Mouse (Mus musculus): ENCODE measurements at regions not wholly inside any gene's neighbourhood (a gene's known extent, or its start where the extent isn't known, plus 50 kb on each side); places are given as distances from the start of the nearest gene placed in this dataset.

- Histone ChIP-seq H3K4me3 (ENCODE audit: low read depth, low read length) (no peak overlapping the region), H3K27me3 (ENCODE audit: insufficient read depth, low read length) (no peaks in the 10 kb centered on the region), H3K4me1 (ENCODE audit: insufficient read depth) (no peaks in the 10 kb centered on the region), H3K4me2 (ENCODE audit: low read depth) (no peak overlapping the region), H3K9me3 (ENCODE audit: low read length) (no peaks in the 10 kb centered on the region), H3K9ac (no peak overlapping the region), H3K27ac (ENCODE audit: low read depth, low read length) (no peak overlapping the region), H3K36me3 (ENCODE audit: insufficient read depth) (no peaks in the 10 kb centered on the region)
- no peak for TF ChIP-seq CTCF (IDR thresholded peaks at IDR 0.05; ENCODE audit: low read depth)
- DNase-seq (no peak), ATAC-seq (no peak)
- 78% methylated on average over 1 of the region's 1 CpGs for WGBS
Observed at GRCm38 (mm10) chr12:54479841-54480240, 176.5 kb downstream of the Sptssa start.

GRCm38 (mm10) chr12:54472881-54473280 is 183.5 kb downstream of the Sptssa start:
- Histone ChIP-seq H3K4me3 (ENCODE audit: low read depth, low read length) (no peak overlapping the region), H3K4me2 (ENCODE audit: low read depth) (no peak overlapping the region), H3K9ac (no peak overlapping the region), H3K4me1 (ENCODE audit: insufficient read depth) (no peaks in the 10 kb centered on the region), H3K27ac (ENCODE audit: low read depth, low read length) (no peak overlapping the region), H3K36me3 (ENCODE audit: insufficient read depth) (no peaks in the 10 kb centered on the region), H3K27me3 (ENCODE audit: insufficient read depth, low read length) (no peaks in the 10 kb centered on the region), H3K9me3 (ENCODE audit: low read length) (no peaks in the 10 kb centered on the region)
- ATAC-seq = no peak
- TF ChIP-seq CTCF (IDR thresholded peaks at IDR 0.05; ENCODE audit: low read depth) = no peak
- WGBS = 95% methylated on average over 5 of the region's 5 CpGs
- no peak for DNase-seq

- Histone ChIP-seq H3K27me3 (ENCODE audit: insufficient read depth, low read length) (no peaks in the 10 kb centered on the region), H3K4me2 (ENCODE audit: low read depth) (no peak overlapping the region), H3K4me3 (ENCODE audit: low read depth, low read length) (no peak overlapping the region), H3K4me1 (ENCODE audit: insufficient read depth) (no peaks in the 10 kb centered on the region), H3K9me3 (ENCODE audit: low read length) (no peaks in the 10 kb centered on the region), H3K36me3 (ENCODE audit: insufficient read depth) (no peaks in the 10 kb centered on the region), H3K27ac (ENCODE audit: low read depth, low read length) (no peak overlapping the region), H3K9ac (no peak overlapping the region)
- ATAC-seq = no peak
- WGBS = 89% methylated on average over 3 of the region's 3 CpGs
- TF ChIP-seq CTCF (IDR thresholded peaks at IDR 0.05; ENCODE audit: low read depth) = no peak
- no peak for DNase-seq
Observed at GRCm38 (mm10) chr12:54472407-54472806, 184.0 kb downstream of the Sptssa start.

GRCm38 (mm10) chr12:54467635-54468034 is 188.7 kb downstream of the Sptssa start:
- TF ChIP-seq CTCF (IDR thresholded peaks at IDR 0.05; ENCODE audit: low read depth) = no peak

GRCm38 (mm10) chr12:54463806-54464205 is 192.6 kb downstream of the Sptssa start:
- no peak overlapping the region for H3K4me3 ChIP-seq (ENCODE audit: low read depth, low read length)
- 91% methylated on average over 7 of the region's 7 CpGs for WGBS
- no peak overlapping the region for H3K9ac ChIP-seq
- no peak overlapping the region for H3K27ac ChIP-seq (ENCODE audit: low read depth, low read length)
- DNase-seq (no peak), ATAC-seq (no peak)
- TF ChIP-seq CTCF (IDR thresholded peaks at IDR 0.05; ENCODE audit: low read depth) = no peak
- H3K4me1 ChIP-seq (ENCODE audit: insufficient read depth) = no peaks in the 10 kb centered on the region
- no peaks in the 10 kb centered on the region for H3K36me3 ChIP-seq (ENCODE audit: insufficient read depth)
- no peaks in the 10 kb centered on the region for H3K9me3 ChIP-seq (ENCODE audit: low read length)
- H3K4me2 ChIP-seq (ENCODE audit: low read depth) = no peak overlapping the region
- no peaks in the 10 kb centered on the region for H3K27me3 ChIP-seq (ENCODE audit: insufficient read depth, low read length)

More at GRCm38 (mm10) chr12:54467635-54468034, 188.7 kb downstream of the Sptssa start:
- no peaks in the 10 kb centered on the region for H3K27me3 ChIP-seq (ENCODE audit: insufficient read depth, low read length)
- H3K4me2 ChIP-seq (ENCODE audit: low read depth) = no peak overlapping the region
- H3K4me1 ChIP-seq (ENCODE audit: insufficient read depth) = no peaks in the 10 kb centered on the region
- H3K4me3 ChIP-seq (ENCODE audit: low read depth, low read length) = no peak overlapping the region
- no peak for ATAC-seq
- no peaks in the 10 kb centered on the region for H3K9me3 ChIP-seq (ENCODE audit: low read length)
- no peak overlapping the region for H3K27ac ChIP-seq (ENCODE audit: low read depth, low read length)
- H3K9ac ChIP-seq = no peak overlapping the region
- H3K36me3 ChIP-seq (ENCODE audit: insufficient read depth) = no peaks in the 10 kb centered on the region
- 80% methylated on average over 2 of the region's 2 CpGs for WGBS
- no peak for DNase-seq

- Histone ChIP-seq H3K27ac (ENCODE audit: low read depth, low read length) (no peak overlapping the region), H3K9me3 (ENCODE audit: low read length) (no peaks in the 10 kb centered on the region), H3K4me1 (ENCODE audit: insufficient read depth) (no peaks in the 10 kb centered on the region), H3K36me3 (ENCODE audit: insufficient read depth) (no peaks in the 10 kb centered on the region), H3K9ac (no peak overlapping the region), H3K27me3 (ENCODE audit: insufficient read depth, low read length) (no peaks in the 10 kb centered on the region), H3K4me2 (ENCODE audit: low read depth) (no peak overlapping the region), H3K4me3 (ENCODE audit: low read depth, low read length) (no peak overlapping the region)
- ATAC-seq (no peak), DNase-seq (no peak)
- no peak for TF ChIP-seq CTCF (IDR thresholded peaks at IDR 0.05; ENCODE audit: low read depth)
- 73% methylated on average over 3 of the region's 3 CpGs for WGBS
Observed at GRCm38 (mm10) chr12:54461411-54461810, 195.0 kb downstream of the Sptssa start.

- no peak for TF ChIP-seq CTCF (IDR thresholded peaks at IDR 0.05; ENCODE audit: low read depth)
- no peaks in the 10 kb centered on the region for H3K9me3 ChIP-seq (ENCODE audit: low read length)
- DNase-seq (peak; percentile 40), ATAC-seq (peak; percentile 74; the same call in 1 of the 2 replicates)
- H3K4me2 ChIP-seq (ENCODE audit: low read depth) = no peak overlapping the region
- no peak overlapping the region for H3K27ac ChIP-seq (ENCODE audit: low read depth, low read length)
- no peaks in the 10 kb centered on the region for H3K4me1 ChIP-seq (ENCODE audit: insufficient read depth)
- no peak overlapping the region for H3K4me3 ChIP-seq (ENCODE audit: low read depth, low read length)
- no peaks in the 10 kb centered on the region for H3K36me3 ChIP-seq (ENCODE audit: insufficient read depth)
- 69% methylated on average over 7 of the region's 7 CpGs for WGBS
- H3K27me3 ChIP-seq (ENCODE audit: insufficient read depth, low read length) = no peaks in the 10 kb centered on the region
- no peak overlapping the region for H3K9ac ChIP-seq
Observed at GRCm38 (mm10) chr12:54460135-54460523, 196.2 kb downstream of the Sptssa start.
